Mouse (Mus musculus): ENCODE results near the gene 1700129C05Rik.

The 1700129C05Rik gene

GRCm38 (mm10) chr14:59142793-59143192, at the start of gene 1700129C05Rik:
TSS of gene 1700129C05Rik (minus strand) at chr14:59142893.
- DNase-seq = no peak

GRCm38 (mm10) chr14:59186121-59186520, 43.4 kb upstream of the 1700129C05Rik start:
- no peak for DNase-seq

- no peak for DNase-seq
Measured at GRCm38 (mm10) chr14:59185514-59185913, 42.8 kb upstream of the 1700129C05Rik start.

GRCm38 (mm10) chr14:59182732-59183131, 40.0 kb upstream of the 1700129C05Rik start:
- no peak for DNase-seq

GRCm38 (mm10) chr14:59178649-59179048, 36.0 kb upstream of the 1700129C05Rik start, which contains the start of gene Gm5142:
TSS of gene Gm5142 (minus strand) at chr14:59178749.
- no peak for DNase-seq

- DNase-seq = no peak
Measured at GRCm38 (mm10) chr14:59157016-59157698, 14.5 kb upstream of the 1700129C05Rik start.

- DNase-seq = peak; percentile 31
Measured at GRCm38 (mm10) chr14:59155589-59155988, 12.9 kb upstream of the 1700129C05Rik start.

GRCm38 (mm10) chr14:59114281-59114680, 28.4 kb downstream of the 1700129C05Rik start:
- DNase-seq = peak; percentile 22

- no peak for DNase-seq
Measured at GRCm38 (mm10) chr14:59104006-59104605, 38.6 kb downstream of the 1700129C05Rik start.

GRCm38 (mm10) chr14:59093601-59094000, 49.1 kb downstream of the 1700129C05Rik start:
- no peak for DNase-seq

GRCm38 (mm10) chr14:59084396-59084795, 58.3 kb downstream of the 1700129C05Rik start:
- DNase-seq = peak; percentile 55

Data from cerebellum, adult 9-10 months (tissue).